Mouse (Mus musculus) neural tube, embryonic 11.5 days (tissue): Measurements from ENCODE around the gene Sept4. TPM values are rescaled to one million over a fixed set of nuclear protein-coding genes. Genes with fewer than 3 reads are reported as not detected.

Experiments used
- ATAC-seq: fragments of 200-750 bp; cut with Nextera tagmentation; 2 replicates; pipeline ENCODE4 v1.8.0; 2017; ENCODE audit warnings: moderate number of reproducible peaks, mild to moderate bottlenecking, moderate TSS enrichment, moderate library complexity; ENCODE audit not compliant: insufficient read depth, low FRiP score, low TSS enrichment
- DNase-seq: peaks from one replicate; pipeline ENCODE4 v3.0.0-alpha.2; 2015; ENCODE audit warnings: low spot score
- H3K27ac ChIP-seq: fragments of 300-500 bp; sonication (generic); 2 replicates; pipeline ENCODE4 v1.5.1; 2014; ENCODE audit warnings: low read depth, mild to moderate bottlenecking, low read length
- H3K27me3 ChIP-seq: fragments of 300-500 bp; sonication (generic); 2 replicates; pipeline ENCODE4 v1.6.1; 2014; ENCODE audit warnings: mild to moderate bottlenecking, low read length, mixed read lengths; ENCODE audit not compliant: control insufficient read depth, insufficient read depth
- H3K36me3 ChIP-seq: fragments of 300-500 bp; sonication (generic); 2 replicates; pipeline ENCODE4 v1.6.1; 2014; ENCODE audit warnings: mild to moderate bottlenecking, low read length, moderate library complexity, mixed read lengths; ENCODE audit not compliant: control insufficient read depth, insufficient read depth
- H3K4me1 ChIP-seq: fragments of 300-500 bp; sonication (generic); 2 replicates; pipeline ENCODE4 v1.6.1; 2014; ENCODE audit warnings: low read length, mixed read lengths; ENCODE audit not compliant: control insufficient read depth, insufficient read depth
- H3K4me2 ChIP-seq: fragments of 300-500 bp; sonication (generic); 2 replicates; pipeline ENCODE4 v1.6.1; 2014; ENCODE audit warnings: low read depth, mild to moderate bottlenecking, moderate library complexity
- H3K4me3 ChIP-seq: fragments of 300-500 bp; sonication (generic); 2 replicates; pipeline ENCODE4 v1.5.1; 2014; ENCODE audit warnings: low read depth, low read length
- H3K9ac ChIP-seq: fragments of 300-500 bp; sonication (generic); 2 replicates; pipeline ENCODE4 v1.6.1; 2014; ENCODE audit warnings: mild to moderate bottlenecking, low read length
- H3K9me3 ChIP-seq: fragments of 300-500 bp; sonication (generic); 2 replicates; pipeline ENCODE4 v1.6.1; 2016; ENCODE audit warnings: low read length; ENCODE audit not compliant: control insufficient read depth
- WGBS: fragments of 180-500 bp; shearing (Covaris S2); extraction: QIAGEN DNeasy Blood & Tissue Kit; methylation state at CpG from one replicate; pipeline ENCODE4 v1.1.7; 2014; 5-methylcytosine and 5-hydroxymethylcytosine counted together
- polyA plus RNA-seq: library from polyadenylated mRNA; unstranded; fragments of >200 nt; fragmentation: Nextera tagmentation; extraction: Ambion mirVana; gene quantifications from 2 replicates; pipeline ENCODE4 v1.2.1, GENCODE M21; 2014

Sept4 gene
- polyA plus RNA-seq, 1 experiment from 2014 or later = 8.8 TPM

GRCm38 (mm10) chr11:87574520-87575180 lies 5.9 kb downstream of the Sept4 start:
- Histone ChIP-seq H3K4me2 (no peak overlapping the region), H3K27me3 (no peaks in the 10 kb centered on the region), H3K27ac (no peak overlapping the region), H3K4me1 (peaks cover 4% of the 10 kb centered on the region), H3K36me3 (no peaks in the 10 kb centered on the region), H3K9ac (no peak overlapping the region), H3K9me3 (no peaks in the 10 kb centered on the region), H3K4me3 (no peak overlapping the region)
- no peak for ATAC-seq
- WGBS = 79% methylated on average over 21 of the region's 21 CpGs
- no peak for DNase-seq

GRCm38 (mm10) chr11:87577601-87578248 lies 9.0 kb downstream of the Sept4 start:
- DNase-seq = no peak
- Histone ChIP-seq H3K27me3 (no peaks in the 10 kb centered on the region), H3K9me3 (no peaks in the 10 kb centered on the region), H3K36me3 (no peaks in the 10 kb centered on the region), H3K4me1 (peaks cover 4% of the 10 kb centered on the region), H3K9ac (no peak overlapping the region; the same call in 1 of the 2 replicates), H3K4me3 (peak overlapping the region; percentile 51), H3K27ac (no peak overlapping the region), H3K4me2 (peak overlapping the region; percentile 96)
- WGBS = 20% methylated on average over 6 of the region's 6 CpGs
- ATAC-seq = no peak

GRCm38 (mm10) chr11:87578249-87578962 lies 9.7 kb downstream of the Sept4 start:
- peak; percentile 57 for DNase-seq
- peak overlapping the region; percentile 96 for H3K4me2 ChIP-seq
- no peaks in the 10 kb centered on the region for H3K9me3 ChIP-seq
- peak overlapping the region; percentile 67 for H3K9ac ChIP-seq
- no peaks in the 10 kb centered on the region for H3K36me3 ChIP-seq
- H3K27me3 ChIP-seq = no peaks in the 10 kb centered on the region
- peak; percentile 72 for ATAC-seq
- under 1% methylated on average over 40 of the region's 40 CpGs for WGBS
- peaks cover 4% of the 10 kb centered on the region for H3K4me1 ChIP-seq
- H3K4me3 ChIP-seq = peak overlapping the region; percentile 51
- H3K27ac ChIP-seq = no peak overlapping the region

GRCm38 (mm10) chr11:87578963-87579601 lies 10.4 kb downstream of the Sept4 start:
- Histone ChIP-seq H3K9ac (peak overlapping the region; percentile 67; the same call in 1 of the 2 replicates), H3K4me3 (peak overlapping the region; percentile 51), H3K4me2 (peak overlapping the region; percentile 96), H3K27ac (no peak overlapping the region), H3K36me3 (no peaks in the 10 kb centered on the region), H3K27me3 (no peaks in the 10 kb centered on the region), H3K9me3 (no peaks in the 10 kb centered on the region), H3K4me1 (peaks cover 4% of the 10 kb centered on the region)
- no peak for ATAC-seq
- no peak for DNase-seq
- WGBS = 19% methylated on average over 10 of the region's 10 CpGs

- Histone ChIP-seq H3K36me3 (no peaks in the 10 kb centered on the region), H3K4me1 (peaks cover 4% of the 10 kb centered on the region), H3K9me3 (no peaks in the 10 kb centered on the region), H3K27me3 (no peaks in the 10 kb centered on the region), H3K27ac (no peak overlapping the region), H3K9ac (no peak overlapping the region), H3K4me2 (no peak overlapping the region), H3K4me3 (no peak overlapping the region)
- 45% methylated on average over 1 of the region's 1 CpGs for WGBS
- no peak for ATAC-seq
- no peak for DNase-seq
Observed at GRCm38 (mm10) chr11:87579713-87580112, 11.0 kb downstream of the Sept4 start.

GRCm38 (mm10) chr11:87580543-87581085 lies 11.9 kb downstream of the Sept4 start:
- Histone ChIP-seq H3K9ac (no peak overlapping the region), H3K27me3 (no peaks in the 10 kb centered on the region), H3K36me3 (no peaks in the 10 kb centered on the region), H3K4me3 (no peak overlapping the region), H3K4me1 (peaks cover 4% of the 10 kb centered on the region), H3K27ac (no peak overlapping the region), H3K9me3 (no peaks in the 10 kb centered on the region), H3K4me2 (no peak overlapping the region)
- no peak for ATAC-seq
- WGBS = 52% methylated on average over 10 of the region's 10 CpGs
- DNase-seq = no peak

- Histone ChIP-seq H3K9me3 (no peaks in the 10 kb centered on the region), H3K4me3 (no peak overlapping the region), H3K27ac (no peak overlapping the region), H3K9ac (no peak overlapping the region), H3K4me1 (peaks cover 4% of the 10 kb centered on the region), H3K27me3 (no peaks in the 10 kb centered on the region), H3K36me3 (no peaks in the 10 kb centered on the region), H3K4me2 (no peak overlapping the region)
- WGBS = 89% methylated on average over 12 of the region's 12 CpGs
- ATAC-seq = no peak
- DNase-seq = no peak
Observed at GRCm38 (mm10) chr11:87581161-87581865, 12.6 kb downstream of the Sept4 start.
